Mouse (Mus musculus) intestine, embryonic 15.5 days (tissue): ENCODE measurements around the gene Hist1h2ap. TPM values are rescaled to one million over a fixed set of nuclear protein-coding genes. Genes with fewer than 3 reads are reported as not detected.
"Not testable (repeated sequence)": the region's sequence is repeated elsewhere in the genome, so short reads cannot be mapped to it uniquely, and the experiment has no call there.

Source experiments
- ATAC-seq: fragments of 200-750 bp; cut with Nextera tagmentation; 2 replicates; pipeline ENCODE4 v1.8.0; 2017; ENCODE audit warnings: moderate TSS enrichment, moderate library complexity
- H3K27ac ChIP-seq: fragments of 300-500 bp; sonication (generic); 2 replicates; pipeline ENCODE4 v1.5.1; 2015; ENCODE audit warnings: mild to moderate bottlenecking, inconsistent platforms
- H3K27me3 ChIP-seq: fragments of 300-500 bp; sonication (generic); replicated peaks from 2 replicates; pipeline ENCODE4 v1.6.1; 2015; ENCODE audit warnings: inconsistent platforms
- H3K36me3 ChIP-seq: fragments of 300-500 bp; sonication (generic); 2 replicates; pipeline ENCODE4 v1.6.1; 2015; ENCODE audit warnings: inconsistent platforms
- H3K4me1 ChIP-seq: fragments of 300-500 bp; sonication (generic); replicated peaks from 2 replicates; pipeline ENCODE4 v1.6.1; 2015; ENCODE audit warnings: inconsistent platforms
- H3K4me2 ChIP-seq: fragments of 300-500 bp; sonication (generic); replicated peaks from 2 replicates; pipeline ENCODE4 v1.6.1; 2015; ENCODE audit warnings: mild to moderate bottlenecking, inconsistent platforms
- H3K4me3 ChIP-seq: fragments of 300-500 bp; sonication (generic); replicated peaks from 2 replicates; pipeline ENCODE4 v1.5.1; 2015; ENCODE audit warnings: inconsistent platforms
- H3K9ac ChIP-seq: fragments of 300-500 bp; sonication (generic); 2 replicates; pipeline ENCODE4 v1.6.1; 2015; ENCODE audit warnings: inconsistent platforms
- H3K9me3 ChIP-seq: fragments of 300-500 bp; sonication (generic); 2 replicates; pipeline ENCODE4 v1.6.1; 2016; ENCODE audit warnings: inconsistent platforms
- WGBS: fragments of 180-500 bp; shearing (Covaris S2); methylation state at CpG from one replicate; pipeline ENCODE4 v1.1.7; 2015; 5-methylcytosine and 5-hydroxymethylcytosine counted together
- polyA plus RNA-seq: library from polyadenylated mRNA; unstranded; fragments of >200 nt; fragmentation: Nextera tagmentation; extraction: Ambion mirVana; gene quantifications from 2 replicates; pipeline ENCODE4 v1.2.1, GENCODE M21; 2015

Hist1h2ap gene
- polyA plus RNA-seq, 1 experiment from 2014 or later = 3,243 TPM

DNA sequence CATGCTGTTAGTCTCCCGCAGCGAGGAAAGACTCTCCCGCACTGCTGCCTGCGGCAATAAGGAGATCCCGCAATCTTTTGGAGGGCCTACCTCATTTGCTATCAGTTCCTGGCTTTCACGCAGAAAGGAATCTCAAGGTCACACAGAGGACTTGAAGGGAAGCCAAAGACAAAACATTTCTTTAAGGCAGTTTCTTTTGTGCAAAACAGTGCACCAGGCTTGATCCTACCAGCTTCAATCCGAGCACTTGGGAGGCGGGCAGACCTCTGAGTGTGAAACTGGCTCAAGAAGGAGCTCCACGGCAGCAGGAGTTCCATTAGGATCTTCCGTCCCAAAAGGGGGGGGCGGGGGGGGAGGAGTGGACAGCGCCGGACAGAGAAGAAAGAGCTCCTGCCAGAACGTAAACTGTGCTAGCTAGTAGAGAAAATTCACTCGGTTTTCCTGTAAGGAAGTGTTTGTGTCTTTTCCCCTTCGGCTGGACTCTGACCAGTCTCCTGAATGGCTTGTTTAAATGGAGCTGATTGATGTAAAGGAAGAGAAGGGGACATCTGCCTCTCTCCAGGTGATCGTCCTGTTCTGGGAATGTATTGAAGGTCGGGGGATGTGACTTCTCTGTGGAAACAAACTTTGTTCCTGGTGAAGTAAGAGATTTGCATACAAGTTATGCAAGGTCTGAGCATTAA lies 42.6 kb downstream of the Hist1h2ap start:
- H3K9me3 ChIP-seq = no peaks in the 10 kb centered on the region
- WGBS = 12% methylated on average over 18 of the region's 18 CpGs
- H3K4me2 ChIP-seq = peak overlapping the region; percentile 54
- H3K9ac ChIP-seq = peak overlapping the region; percentile 36
- H3K4me3 ChIP-seq = peak overlapping the region; percentile 15; the same call in 1 of the 2 replicates
- no peaks in the 10 kb centered on the region for H3K27me3 ChIP-seq
- ATAC-seq = no peak
- H3K4me1 ChIP-seq = peaks cover 8% of the 10 kb centered on the region; the same call in 1 of the 2 replicates
- H3K27ac ChIP-seq = 0 out of 2 replicates have a peak overlapping the region, but pooled peaks have one; percentile 22
- no peaks in the 10 kb centered on the region for H3K36me3 ChIP-seq

- H3K4me2 ChIP-seq = no peak overlapping the region
- no peak overlapping the region for H3K27ac ChIP-seq
- H3K4me1 ChIP-seq = peaks cover 12% of the 10 kb centered on the region; the same call in 1 of the 2 replicates
- no peaks in the 10 kb centered on the region for H3K27me3 ChIP-seq
- no peaks in the 10 kb centered on the region for H3K9me3 ChIP-seq
- no peaks in the 10 kb centered on the region for H3K36me3 ChIP-seq
- H3K9ac ChIP-seq = no peak overlapping the region
- ATAC-seq = no peak
- no peak overlapping the region for H3K4me3 ChIP-seq
- 46% methylated on average over 6 of the region's 6 CpGs for WGBS
Measured at GRCm38 (mm10) chr13:21789925-21790324, 43.4 kb downstream of the Hist1h2ap start.

DNA sequence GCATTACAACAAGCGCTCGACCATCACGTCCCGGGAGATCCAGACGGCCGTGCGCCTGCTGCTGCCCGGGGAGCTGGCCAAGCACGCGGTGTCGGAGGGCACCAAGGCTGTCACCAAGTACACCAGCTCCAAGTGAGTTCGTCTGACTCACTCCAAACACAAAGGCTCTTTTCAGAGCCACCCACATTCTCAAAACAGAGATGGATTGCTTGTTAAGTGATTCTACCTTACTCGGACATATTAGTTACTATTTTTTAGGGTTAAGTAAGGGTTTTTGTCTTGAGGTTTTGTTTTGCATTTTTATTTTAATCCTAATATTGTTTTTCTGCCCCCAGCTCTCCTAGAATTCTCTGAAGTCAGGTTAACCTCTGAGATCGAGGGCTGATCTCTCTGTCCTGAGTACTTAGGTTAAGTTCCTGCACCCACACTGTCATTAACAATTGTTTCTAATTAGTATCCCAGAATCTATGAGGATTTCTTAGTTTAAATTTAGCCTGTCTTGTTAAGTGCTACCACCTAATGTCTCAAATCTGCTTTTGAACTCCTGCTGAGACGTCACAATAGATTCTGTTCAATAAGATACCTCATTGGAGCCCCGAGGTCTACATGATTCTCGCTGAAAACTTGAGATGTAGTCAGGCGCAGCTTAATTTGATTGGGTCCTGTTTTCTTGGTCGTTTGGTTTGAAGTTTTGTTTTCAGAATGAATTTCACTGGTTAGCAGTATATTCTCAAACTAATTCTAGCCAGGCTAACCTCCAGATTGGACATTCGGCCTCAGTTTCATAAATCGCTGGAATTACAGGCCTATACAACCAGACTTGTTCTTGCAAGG lies 45.3 kb downstream of the Hist1h2ap start:
- ATAC-seq = peak; percentile 7; the same call in 1 of the 2 replicates
- H3K9ac ChIP-seq = peak overlapping the region; percentile 32; the same call in 1 of the 2 replicates
- peaks cover 19% of the 10 kb centered on the region for H3K4me1 ChIP-seq
- H3K36me3 ChIP-seq = no peaks in the 10 kb centered on the region
- no peak overlapping the region for H3K4me3 ChIP-seq
- 26% methylated on average over 15 of the region's 21 CpGs for WGBS
- H3K27ac ChIP-seq = peak overlapping the region; percentile 56; the same call in 1 of the 2 replicates
- peak overlapping the region; percentile 60 for H3K4me2 ChIP-seq
- H3K9me3 ChIP-seq = no peaks in the 10 kb centered on the region
- H3K27me3 ChIP-seq = no peaks in the 10 kb centered on the region

GRCm38 (mm10) chr13:21786899-21787629 lies 46.2 kb downstream of the Hist1h2ap start, which contains the start of the genes Hist1h2an and Hist1h2bp:
TSS of gene Hist1h2an (minus strand) at chr13:21787218.
TSS of gene Hist1h2bp (plus strand) at chr13:21787461.
- peak within 1 kb of the TSS; percentile 34 for H3K4me3 ChIP-seq
- WGBS = under 1% methylated on average over 40 of the region's 63 CpGs
- not testable (repeated sequence) for H3K27me3 ChIP-seq, H3K9me3 ChIP-seq, H3K36me3 ChIP-seq
- peak; percentile 94 for ATAC-seq
- H3K4me2 ChIP-seq = peak within 1 kb of the TSS; percentile 60
- H3K9ac ChIP-seq = peak within 1 kb of the TSS; percentile 41
- H3K4me1 ChIP-seq = peaks cover 23% of the 10 kb centered on the region
- peak within 1 kb of the TSS; percentile 84 for H3K27ac ChIP-seq

GRCm38 (mm10) chr13:21786189-21786898 lies 47.0 kb downstream of the Hist1h2ap start:
- Histone ChIP-seq H3K27me3 (no peaks in the 10 kb centered on the region), H3K27ac (peak overlapping the region; percentile 84), H3K36me3 (no peaks in the 10 kb centered on the region), H3K9me3 (no peaks in the 10 kb centered on the region), H3K4me2 (peak overlapping the region; percentile 60), H3K4me3 (peak overlapping the region; percentile 34), H3K4me1 (peaks cover 23% of the 10 kb centered on the region), H3K9ac (peak overlapping the region; percentile 41)
- no peak for ATAC-seq
- WGBS = 8% methylated on average over 8 of the region's 8 CpGs

GRCm38 (mm10) chr13:21784311-21784710 lies 49.0 kb downstream of the Hist1h2ap start:
- Histone ChIP-seq H3K27me3 (no peaks in the 10 kb centered on the region), H3K4me3 (peak overlapping the region; percentile 39; the same call in 1 of the 2 replicates), H3K9me3 (no peaks in the 10 kb centered on the region), H3K4me1 (peaks cover 19% of the 10 kb centered on the region), H3K4me2 (peak overlapping the region; percentile 62), H3K27ac (peak overlapping the region; percentile 86), H3K36me3 (no peaks in the 10 kb centered on the region), H3K9ac (peak overlapping the region; percentile 37; the same call in 1 of the 2 replicates)
- ATAC-seq = no peak
- 38% methylated on average over 6 of the region's 6 CpGs for WGBS

GRCm38 (mm10) chr13:21783734-21784161 lies 49.6 kb downstream of the Hist1h2ap start:
- H3K27me3 ChIP-seq = no peaks in the 10 kb centered on the region
- peak overlapping the region; percentile 37; the same call in 1 of the 2 replicates for H3K9ac ChIP-seq
- peaks cover 19% of the 10 kb centered on the region for H3K4me1 ChIP-seq
- H3K36me3 ChIP-seq = no peaks in the 10 kb centered on the region
- ATAC-seq = no peak
- WGBS = 2% methylated on average over 9 of the region's 9 CpGs
- peak overlapping the region; percentile 62 for H3K4me2 ChIP-seq
- H3K27ac ChIP-seq = peak overlapping the region; percentile 86
- peak overlapping the region; percentile 39 for H3K4me3 ChIP-seq
- no peaks in the 10 kb centered on the region for H3K9me3 ChIP-seq

- peaks cover 19% of the 10 kb centered on the region for H3K4me1 ChIP-seq
- ATAC-seq = peak; percentile 63
- H3K9ac ChIP-seq = peak within 1 kb of the TSS; percentile 47
- WGBS = under 1% methylated on average over 18 of the region's 20 CpGs
- peak within 1 kb of the TSS; percentile 39 for H3K4me3 ChIP-seq
- H3K9me3 ChIP-seq = no peaks in the 10 kb centered on the region
- no peaks in the 10 kb centered on the region for H3K27me3 ChIP-seq
- H3K36me3 ChIP-seq = no peaks in the 10 kb centered on the region
- H3K4me2 ChIP-seq = peak within 1 kb of the TSS; percentile 62
- peak within 1 kb of the TSS; percentile 86 for H3K27ac ChIP-seq
Measured at GRCm38 (mm10) chr13:21783255-21783617, 50.1 kb downstream of the Hist1h2ap start, which contains the start of gene Hist1h3i. TSS of gene Hist1h3i (minus strand) at chr13:21783370.

Other genes starting within 250 kb of the Hist1h2ap start
- gene Olfr1362, start 219.5 kb downstream of the Hist1h2ap start, polyA plus RNA-seq = not detected in 2 replicates
- gene Olfr11, start 191.0 kb downstream of the Hist1h2ap start, polyA plus RNA-seq = not detected in 2 replicates
- not detected in 2 replicates for gene Olfr1361, start 170.1 kb downstream of the Hist1h2ap start, polyA plus RNA-seq
- gene Olfr1360, start 156.1 kb downstream of the Hist1h2ap start, polyA plus RNA-seq = not detected in 2 replicates
- gene Olfr1359, start 135.4 kb downstream of the Hist1h2ap start, polyA plus RNA-seq = not detected in 2 replicates
- 1.4 and 4.3 TPM in 2 replicates for gene Hist1h2bl, start 117.4 kb downstream of the Hist1h2ap start, polyA plus RNA-seq
- 14.7 and 32.5 TPM in 2 replicates for gene Hist1h2ai, start 117.1 kb downstream of the Hist1h2ap start, polyA plus RNA-seq
- gene Hist1h3h, start 115.8 kb downstream of the Hist1h2ap start, polyA plus RNA-seq = 5.4 and 13.1 TPM in 2 replicates
- gene Hist1h2bm, start 111.5 kb downstream of the Hist1h2ap start, polyA plus RNA-seq = 1.7 and 4.3 TPM in 2 replicates
- gene Hist1h4j, start 98.4 kb downstream of the Hist1h2ap start, polyA plus RNA-seq = 1.2 and 1.6 TPM in 2 replicates
- 1.7 and 2.8 TPM in 2 replicates for gene Hist1h4k, start 83.0 kb downstream of the Hist1h2ap start, polyA plus RNA-seq
- 22.4 and 26.3 TPM in 2 replicates for gene Hist1h2ak, start 79.7 kb downstream of the Hist1h2ap start, polyA plus RNA-seq
- 3.0 and 5.9 TPM in 2 replicates for gene Hist1h2bn, start 79.4 kb downstream of the Hist1h2ap start, polyA plus RNA-seq
- 19.8 and 25.0 TPM in 2 replicates for gene Hist1h1b, start 52.9 kb downstream of the Hist1h2ap start, polyA plus RNA-seq
- 89.5 and 101 TPM in 2 replicates for gene Hist1h3i, start 50.1 kb downstream of the Hist1h2ap start, polyA plus RNA-seq
- 2.4 and 4.7 TPM in 2 replicates for gene Hist1h2an, start 46.3 kb downstream of the Hist1h2ap start, polyA plus RNA-seq
- 2.0 TPM in 2 replicates for gene Hist1h2bp, start 46.0 kb downstream of the Hist1h2ap start, polyA plus RNA-seq
- 14.5 and 16.7 TPM in 2 replicates for gene Hist1h2bq, start 23.3 kb downstream of the Hist1h2ap start, polyA plus RNA-seq
- 1.7 TPM in 1 of 2 replicates, not detected in the other for gene Hist1h2ao, start 23.0 kb downstream of the Hist1h2ap start, polyA plus RNA-seq
- not detected in 2 replicates for gene Hist1h4m, start 21.8 kb downstream of the Hist1h2ap start, polyA plus RNA-seq
- gene Hist1h4n, start 1.3 kb downstream of the Hist1h2ap start, polyA plus RNA-seq = 12.0 and 15.9 TPM in 2 replicates
- 15.0 and 16.4 TPM in 2 replicates for gene Hist1h2br, start 236 bp upstream of the Hist1h2ap start, polyA plus RNA-seq
- 6.2 and 7.5 TPM in 2 replicates for gene Zfp184, start 111.6 kb upstream of the Hist1h2ap start, polyA plus RNA-seq
- gene Pom121l2, start 147.7 kb upstream of the Hist1h2ap start, polyA plus RNA-seq = 0.06 TPM in 1 of 2 replicates, not detected in the other
- gene Prss16, start 176.2 kb upstream of the Hist1h2ap start, polyA plus RNA-seq = 1.4 and 1.5 TPM in 2 replicates
- 3.0 and 7.8 TPM in 2 replicates for gene Hist1h2ah, start 202.1 kb upstream of the Hist1h2ap start, polyA plus RNA-seq
- 5.0 and 5.8 TPM in 2 replicates for gene Hist1h2bk, start 202.4 kb upstream of the Hist1h2ap start, polyA plus RNA-seq
- gene Hist1h4i, start 207.9 kb upstream of the Hist1h2ap start, polyA plus RNA-seq = 21.0 and 23.6 TPM in 2 replicates
- gene Hist1h2ag, start 209.4 kb upstream of the Hist1h2ap start, polyA plus RNA-seq = 23.9 and 40.6 TPM in 2 replicates
- 9.6 and 9.9 TPM in 2 replicates for gene Hist1h2bj, start 209.7 kb upstream of the Hist1h2ap start, polyA plus RNA-seq